ENCODE assay signal across 8 mouse cellular contexts in genomic region chr9:120914877-120915459, GRCm38 (mm10). TPM values are rescaled to one million over a fixed set of nuclear protein-coding genes. Genes with fewer than 3 reads are reported as not detected.
DNase-seq lines count a peak whose midpoint lies in the region; TF ChIP-seq lines count a peak whose summit lies in the region.

No protein-coding gene starts in this region.

- H3K36me3 ChIP-seq in heart, adult 2 months (ENCODE audit: control insufficient read depth, insufficient read depth, low read length), result no peaks in the 10 kb centered on the region
- H3K36me3 ChIP-seq in small intestine, adult 2 months (ENCODE audit: control insufficient read depth, insufficient read depth, low read length), result no peaks in the 10 kb centered on the region

- H3K9ac ChIP-seq in heart, adult 2 months (ENCODE audit: low read depth, low read length), result no peak overlapping the region

- peak; percentile 80 for TF ChIP-seq EP300 in heart, adult 2 months (IDR thresholded peaks at IDR 0.05; ENCODE audit: insufficient read depth, low read depth, low read length)

- 48% methylated on average over 14 of the region's 14 CpGs for WGBS in heart, adult 2 months
- WGBS in small intestine, adult 2 months, result 82% methylated on average over 14 of the region's 14 CpGs

- TF ChIP-seq POLR2A in heart, adult 2 months (IDR thresholded peaks at IDR 0.05; ENCODE audit: insufficient read depth, low read depth, low read length), result peak; percentile 62
- no peak for TF ChIP-seq POLR2A in small intestine, adult 2 months (IDR thresholded peaks at IDR 0.05; ENCODE audit: low read depth, low read length)

- H3K27ac ChIP-seq in heart, adult 2 months, result peak overlapping the region; percentile 55
- peak overlapping the region; percentile 36; the same call in 1 of the 2 replicates for H3K27ac ChIP-seq in small intestine, adult 2 months (ENCODE audit: insufficient read depth, low read depth, low read length)

- peaks cover 12% of the 10 kb centered on the region for H3K4me1 ChIP-seq in heart, adult 2 months (ENCODE audit: control insufficient read depth, insufficient read depth, low read length)
- peaks cover 10% of the 10 kb centered on the region for H3K4me1 ChIP-seq in small intestine, adult 2 months (ENCODE audit: control insufficient read depth, insufficient read depth, insufficient read length, low read length)

- H3K27me3 ChIP-seq in heart, adult 2 months (ENCODE audit: control insufficient read depth, insufficient read depth, low read length), result no peaks in the 10 kb centered on the region
- no peaks in the 10 kb centered on the region for H3K27me3 ChIP-seq in small intestine, adult 2 months (ENCODE audit: control insufficient read depth, insufficient read depth, low read length)

- TF ChIP-seq CTCF in heart, adult 2 months (IDR thresholded peaks at IDR 0.05), result peak; percentile 73
- TF ChIP-seq CTCF in small intestine, adult 2 months (IDR thresholded peaks at IDR 0.05; ENCODE audit: extremely low read depth, insufficient read length, insufficient replicate concordance, low read depth, low read length), result peak; percentile 61; the same call in 1 of the 2 replicates

- no peak overlapping the region for H3K4me3 ChIP-seq in heart, adult 2 months
- H3K4me3 ChIP-seq in small intestine, adult 2 months (ENCODE audit: low read depth, low read length), result no peak overlapping the region

- no peaks in the 10 kb centered on the region for H3K79me2 ChIP-seq in heart, adult 2 months (replicated peaks; ENCODE audit: control insufficient read depth, insufficient read depth, low read length)

- intact Hi-C loops in heart, adult 2 months (cut with DNase I), result loop anchor here (1.0 to 5.0 kb wide), 4 partner anchors 62 to 313 kb away; no protein-coding TSS in a partner anchor
- intact Hi-C loops in left cerebral cortex, postnatal 4 days (cut with DNase I), result no loop called here

- peak; percentile 30 to 51 for DNase-seq in lung, adult 18-20 months
- no peak for DNase-seq in lung, postnatal 25 days (ENCODE audit: low spot score)
- DNase-seq in heart, adult 2 months, result peak; percentile 53 to 61
- DNase-seq in kidney, postnatal 4 days, result peak; percentile 56 to 57
- DNase-seq in embryo, embryonic 10.5 days (ENCODE audit: low spot score), result no peak
- DNase-seq in urinary bladder, postnatal 36 days (ENCODE audit: low spot score in 2 of 2), result no peak
- DNase-seq in left cerebral cortex, postnatal 4 days, result no peak

RNA-seq across cellular contexts. Expression of gene Ctnnb1, which starts 14.0 kb away (rescaled TPM):
- total RNA-seq in heart, adult 2 months (2021), result 100 to 1,000 TPM; 382 to 431 TPM
- polyA plus RNA-seq in heart, adult 2 months (2012; rRNA removed), result 138 and 180 TPM in 2 replicates
- 137 and 230 TPM in 2 replicates for polyA plus RNA-seq in small intestine, adult 2 months (2012; rRNA removed)
- total RNA-seq in left cerebral cortex, postnatal 4 days (2021), result 100 to 1,000 TPM; 697 to 735 TPM

Comparison
In these comparisons a context has a peak if more than half of its experiments do, and no peak if none do; other contexts are left out.
1. DNase-seq: peak in lung, adult 18-20 months (2 of 2), heart, adult 2 months (2 of 2) and kidney, postnatal 4 days (2 of 2); none in lung, postnatal 25 days (single experiment), embryo, embryonic 10.5 days (single experiment), urinary bladder, postnatal 36 days (0 of 2) and left cerebral cortex, postnatal 4 days (single experiment).